Mouse (Mus musculus) forebrain, embryonic 16.5 days (tissue): ENCODE results near the gene Ifna1. TPM values are rescaled to one million over a fixed set of nuclear protein-coding genes. Genes with fewer than 3 reads are reported as not detected.
"Not testable (repeated sequence)": the region's sequence is repeated elsewhere in the genome, so short reads cannot be mapped to it uniquely, and the experiment has no call there.

Source experiments
- ATAC-seq: fragments of 200-750 bp; cut with Nextera tagmentation; 2 replicates; pipeline ENCODE4 v1.8.0; 2017; ENCODE audit warnings: mild to moderate bottlenecking, moderate library complexity
- H3K27ac ChIP-seq: fragments of 300-500 bp; sonication (generic); 2 replicates; pipeline ENCODE4 v1.5.1; 2014; ENCODE audit warnings: low read length, control low read depth
- H3K27me3 ChIP-seq: fragments of 300-500 bp; sonication (generic); replicated peaks from 2 replicates; pipeline ENCODE4 v1.6.1; 2014; ENCODE audit warnings: low read length; ENCODE audit not compliant: control insufficient read depth, insufficient read depth
- H3K36me3 ChIP-seq: fragments of 300-500 bp; sonication (generic); 2 replicates; pipeline ENCODE4 v1.6.1; 2014; ENCODE audit not compliant: control insufficient read depth, insufficient read depth
- H3K4me1 ChIP-seq: fragments of 300-500 bp; sonication (generic); replicated peaks from 2 replicates; pipeline ENCODE4 v1.6.1; 2014; ENCODE audit warnings: low read length; ENCODE audit not compliant: control insufficient read depth, insufficient read depth
- H3K4me2 ChIP-seq: fragments of 300-500 bp; sonication (generic); 2 replicates; pipeline ENCODE4 v1.6.1; 2014; ENCODE audit warnings: mild to moderate bottlenecking, low read length, control low read depth
- H3K4me3 ChIP-seq: fragments of 300-500 bp; sonication (generic); replicated peaks from 2 replicates; pipeline ENCODE4 v1.5.1; 2014; ENCODE audit warnings: mild to moderate bottlenecking, low read length, control low read depth
- H3K9ac ChIP-seq: fragments of 300-500 bp; sonication (generic); replicated peaks from 2 replicates; pipeline ENCODE4 v1.6.1; 2014; ENCODE audit warnings: low read depth, low read length, control low read depth
- H3K9me3 ChIP-seq: fragments of 300-500 bp; sonication (generic); 2 replicates; pipeline ENCODE4 v1.6.1; 2016; ENCODE audit warnings: low read length; ENCODE audit not compliant: control insufficient read depth
- WGBS: fragments of 180-500 bp; shearing (Covaris S2); extraction: QIAGEN DNeasy Blood & Tissue Kit; methylation state at CpG from one replicate; pipeline ENCODE4 v1.1.7; 2014; 5-methylcytosine and 5-hydroxymethylcytosine counted together
- polyA plus RNA-seq: library from polyadenylated mRNA; unstranded; fragments of >200 nt; fragmentation: Nextera tagmentation; extraction: Ambion mirVana; gene quantifications from 2 replicates; pipeline ENCODE4 v1.2.1, GENCODE M21; 2015

Ifna1 gene
- polyA plus RNA-seq = not detected in 2 replicates

DNA sequence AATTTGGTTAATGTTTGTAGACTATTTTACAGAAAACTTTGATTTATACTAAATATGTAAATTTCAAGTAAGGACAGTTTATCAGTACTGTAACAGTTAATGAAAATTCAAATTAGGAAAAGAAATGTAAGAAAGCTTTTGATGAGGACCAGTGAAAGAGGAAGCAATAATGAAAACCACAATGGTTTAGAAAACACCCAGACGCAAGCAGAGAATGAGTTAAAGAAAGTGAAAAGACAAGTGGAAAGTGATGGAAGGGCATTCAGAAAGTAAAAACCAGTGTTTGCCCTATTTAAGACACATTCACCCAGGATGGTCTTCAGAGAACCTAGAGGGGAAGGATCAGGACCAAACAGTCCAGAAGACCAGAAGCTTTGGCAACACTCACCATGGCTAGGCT lies at the start of gene Ifna1:
Gene Ifna1 (plus strand): TSS at position 390 of the 400 bp plus-strand sequence.
- Histone ChIP-seq H3K9me3 (no peaks in the 10 kb centered on the region), H3K27me3 (no peaks in the 10 kb centered on the region), H3K4me1 (peaks cover 5% of the 10 kb centered on the region), H3K4me3 (no peak within 1 kb of the TSS), H3K36me3 (no peaks in the 10 kb centered on the region), H3K9ac (no peak within 1 kb of the TSS), H3K4me2 (no peak within 1 kb of the TSS), H3K27ac (no peak within 1 kb of the TSS)
- WGBS = 33% methylated on average over 1 of the region's 1 CpGs
- ATAC-seq = no peak

DNA sequence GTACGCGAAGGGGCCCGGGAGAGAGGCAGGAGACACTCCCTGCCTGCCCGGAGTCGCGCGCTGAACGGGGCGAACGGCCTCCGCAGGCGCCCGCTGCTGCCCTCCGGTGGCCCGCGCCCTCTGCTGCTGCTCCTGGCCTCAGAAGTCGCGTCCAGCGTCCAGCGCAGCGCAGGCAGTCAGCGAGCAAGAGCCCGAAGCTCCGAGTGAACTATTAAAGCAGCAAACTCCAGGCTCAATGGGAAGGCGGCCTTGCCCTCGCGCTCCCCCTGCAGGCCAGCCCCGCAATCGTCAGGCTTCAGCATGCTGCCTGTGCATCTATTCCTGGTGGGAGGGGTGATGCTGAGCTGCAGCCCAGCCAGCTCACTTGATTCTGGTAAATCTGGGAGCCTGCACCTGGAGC lies 46.9 kb upstream of the Ifna1 start, which contains the start of gene Gm13287:
Gene Gm13287 (plus strand): TSS at position 301 of the 400 bp plus-strand sequence.
- H3K4me2 ChIP-seq, H3K4me1 ChIP-seq, H3K9ac ChIP-seq, H3K27ac ChIP-seq, H3K36me3 ChIP-seq, ATAC-seq, H3K27me3 ChIP-seq, H3K4me3 ChIP-seq, H3K9me3 ChIP-seq: not testable (repeated sequence)
- WGBS = no CpG with 5 or more reads among the region's 29 CpGs

DNA sequence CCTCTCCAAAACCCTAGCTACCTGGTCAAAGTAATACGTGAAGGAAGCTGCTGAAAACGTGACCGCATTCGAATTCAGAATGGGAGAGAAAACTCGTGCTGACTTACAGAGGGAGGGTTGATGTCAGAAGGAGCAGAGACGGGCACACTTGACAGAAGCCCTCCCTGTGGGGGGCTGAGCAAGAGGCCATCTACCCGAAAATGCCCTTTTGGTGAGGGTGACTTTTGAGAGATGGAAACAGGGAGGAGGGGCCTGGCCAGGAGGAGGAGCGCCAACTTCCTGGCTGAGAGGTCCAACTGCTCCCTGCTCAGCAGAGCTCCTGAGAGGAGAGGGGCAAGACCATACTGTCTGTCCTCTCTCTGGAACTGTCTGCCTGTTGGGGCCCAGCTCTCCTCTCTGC lies 44.7 kb upstream of the Ifna1 start, which contains the start of gene Gm13288:
Gene Gm13288 (plus strand): TSS at position 301 of the 400 bp plus-strand sequence.
- ATAC-seq, H3K4me1 ChIP-seq, H3K9me3 ChIP-seq, H3K9ac ChIP-seq, H3K27ac ChIP-seq, H3K27me3 ChIP-seq, H3K36me3 ChIP-seq: not testable (repeated sequence)
- 0 out of 2 replicates have a peak within 1 kb of the TSS, but pooled peaks have one; percentile 20 for H3K4me3 ChIP-seq
- H3K4me2 ChIP-seq = peak within 1 kb of the TSS; percentile 31; the same call in 1 of the 2 replicates
- no CpG with 5 or more reads among the region's 8 CpGs for WGBS

DNA sequence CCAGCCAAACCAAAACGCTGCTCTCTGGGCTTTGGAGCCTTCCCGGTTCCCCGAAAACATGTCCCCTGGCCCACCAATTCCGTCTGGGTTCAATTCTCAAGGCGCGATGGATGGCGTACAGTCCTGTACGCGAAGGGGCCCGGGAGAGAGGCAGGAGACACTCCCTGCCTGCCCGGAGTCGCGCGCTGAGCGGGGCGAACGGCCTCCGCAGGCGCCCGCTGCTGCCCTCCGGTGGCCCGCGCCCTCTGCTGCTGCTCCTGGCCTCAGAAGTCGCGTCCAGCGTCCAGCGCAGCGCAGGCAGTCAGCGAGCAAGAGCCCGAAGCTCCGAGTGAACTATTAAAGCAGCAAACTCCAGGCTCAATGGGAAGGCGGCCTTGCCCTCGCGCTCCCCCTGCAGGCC lies 44.1 kb upstream of the Ifna1 start:
- not testable (repeated sequence) for H3K9ac ChIP-seq, H3K27me3 ChIP-seq, H3K27ac ChIP-seq, H3K4me1 ChIP-seq, H3K36me3 ChIP-seq, H3K9me3 ChIP-seq, ATAC-seq
- Histone ChIP-seq H3K4me3 (0 out of 2 replicates have a peak overlapping the region, but pooled peaks have one; percentile 20), H3K4me2 (peak overlapping the region; percentile 31; the same call in 1 of the 2 replicates)
- WGBS = 0% methylated on average over 12 of the region's 34 CpGs

DNA sequence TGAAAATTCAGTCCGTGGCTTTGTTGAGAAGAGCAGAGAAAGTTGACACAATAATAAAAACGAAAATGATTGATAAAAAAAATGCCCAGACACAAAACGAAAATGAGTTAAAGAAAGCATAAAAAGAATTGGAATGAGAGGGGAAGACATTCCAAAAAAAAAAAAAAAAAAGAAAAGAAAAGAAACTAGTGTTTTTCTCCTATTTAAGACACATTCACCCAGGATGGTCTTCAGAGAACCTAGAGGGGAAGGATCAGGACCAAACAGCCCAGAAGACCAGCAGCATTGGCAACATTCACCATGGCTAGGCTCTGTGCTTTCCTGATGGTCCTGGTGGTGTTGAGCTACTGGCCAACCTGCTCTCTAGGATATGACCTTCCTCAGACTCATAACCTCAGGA lies 34.0 kb upstream of the Ifna1 start, which contains the start of gene Ifna7:
Gene Ifna7 (plus strand): TSS at position 301 of the 400 bp plus-strand sequence.
- H3K36me3 ChIP-seq = no peaks in the 10 kb centered on the region
- no peak within 1 kb of the TSS for H3K9ac ChIP-seq
- no peak for ATAC-seq
- H3K9me3 ChIP-seq = no peaks in the 10 kb centered on the region
- no peaks in the 10 kb centered on the region for H3K4me1 ChIP-seq
- H3K27ac ChIP-seq = no peak within 1 kb of the TSS
- WGBS = 73% methylated on average over 3 of the region's 3 CpGs
- H3K4me2 ChIP-seq = no peak within 1 kb of the TSS
- H3K27me3 ChIP-seq = no peaks in the 10 kb centered on the region
- no peak within 1 kb of the TSS for H3K4me3 ChIP-seq

DNA sequence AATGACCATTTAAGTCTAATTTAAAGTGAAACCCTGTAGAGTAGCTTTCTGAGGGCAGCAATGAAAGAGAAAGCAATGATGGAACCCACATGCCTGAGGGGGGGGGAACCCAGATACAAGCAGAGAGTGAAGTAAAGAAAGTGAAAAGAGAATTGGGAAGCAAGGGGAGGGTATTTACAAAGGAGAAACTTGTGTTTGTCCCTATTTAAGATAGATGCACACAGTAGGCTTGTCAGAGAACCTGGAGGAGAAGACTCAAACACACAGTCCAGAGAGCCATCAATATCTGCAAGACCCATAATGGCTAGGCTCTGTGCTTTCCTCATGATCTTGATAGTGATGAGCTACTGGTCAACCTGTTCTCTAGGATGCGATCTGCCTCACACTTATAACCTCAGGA lies 30.2 kb upstream of the Ifna1 start, which contains the start of gene Ifna11:
Gene Ifna11 (plus strand): TSS at position 301 of the 400 bp plus-strand sequence.
- Histone ChIP-seq H3K4me3 (no peak within 1 kb of the TSS), H3K4me1 (no peaks in the 10 kb centered on the region), H3K9me3 (no peaks in the 10 kb centered on the region), H3K27me3 (no peaks in the 10 kb centered on the region), H3K36me3 (no peaks in the 10 kb centered on the region), H3K4me2 (no peak within 1 kb of the TSS), H3K27ac (no peak within 1 kb of the TSS), H3K9ac (no peak within 1 kb of the TSS)
- no peak for ATAC-seq
- 86% methylated on average over 1 of the region's 1 CpGs for WGBS

DNA sequence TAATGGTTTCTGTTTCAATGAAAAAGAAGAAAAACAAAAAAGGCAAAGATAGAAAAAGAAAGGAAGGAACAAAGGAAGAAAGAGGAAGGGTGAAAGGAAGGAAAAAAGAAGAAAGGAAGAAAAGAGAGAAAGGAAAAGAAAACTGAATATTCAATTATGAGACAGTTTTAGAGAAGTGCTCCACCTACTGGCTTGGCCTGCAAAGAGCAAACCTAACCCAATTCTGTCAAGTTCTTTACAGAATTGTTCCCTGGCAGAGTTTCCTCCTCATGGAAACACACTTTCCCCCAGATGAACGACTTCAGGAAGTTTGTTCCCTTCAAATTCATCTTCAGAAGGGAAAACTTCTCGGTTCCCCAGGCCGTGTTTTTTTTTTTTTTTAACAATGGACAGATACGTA lies 26.9 kb upstream of the Ifna1 start:
- H3K4me2 ChIP-seq = no peak overlapping the region
- H3K27ac ChIP-seq = no peak overlapping the region
- no peak for ATAC-seq
- no peaks in the 10 kb centered on the region for H3K36me3 ChIP-seq
- no peaks in the 10 kb centered on the region for H3K27me3 ChIP-seq
- H3K4me1 ChIP-seq = no peaks in the 10 kb centered on the region
- H3K9ac ChIP-seq = no peak overlapping the region
- H3K9me3 ChIP-seq = no peaks in the 10 kb centered on the region
- 23% methylated on average over 4 of the region's 4 CpGs for WGBS
- no peak overlapping the region for H3K4me3 ChIP-seq

DNA sequence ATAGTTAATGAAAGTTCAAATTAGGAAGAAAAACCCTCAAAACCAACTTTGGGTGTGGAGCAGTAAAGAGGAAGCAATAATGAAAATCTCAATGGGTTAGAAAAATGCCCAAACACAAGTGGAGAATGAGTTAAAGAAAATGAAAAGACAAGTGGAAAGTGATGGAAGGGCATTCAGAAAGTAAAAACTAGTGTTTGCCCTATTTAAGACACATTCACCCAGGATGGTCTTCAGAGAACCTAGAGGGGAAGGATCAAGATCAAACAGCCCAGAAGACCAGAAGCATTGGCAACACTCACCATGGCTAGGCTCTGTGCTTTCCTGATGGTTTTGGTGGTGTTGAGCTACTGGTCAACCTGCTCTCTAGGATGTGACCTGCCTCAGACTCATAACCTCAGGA lies 22.8 kb upstream of the Ifna1 start, which contains the start of gene Ifna6:
Gene Ifna6 (plus strand): TSS at position 301 of the 400 bp plus-strand sequence.
- not testable (repeated sequence) for ATAC-seq, H3K9ac ChIP-seq, H3K27ac ChIP-seq, H3K4me2 ChIP-seq, H3K4me3 ChIP-seq, H3K36me3 ChIP-seq, H3K9me3 ChIP-seq, H3K4me1 ChIP-seq, H3K27me3 ChIP-seq

DNA sequence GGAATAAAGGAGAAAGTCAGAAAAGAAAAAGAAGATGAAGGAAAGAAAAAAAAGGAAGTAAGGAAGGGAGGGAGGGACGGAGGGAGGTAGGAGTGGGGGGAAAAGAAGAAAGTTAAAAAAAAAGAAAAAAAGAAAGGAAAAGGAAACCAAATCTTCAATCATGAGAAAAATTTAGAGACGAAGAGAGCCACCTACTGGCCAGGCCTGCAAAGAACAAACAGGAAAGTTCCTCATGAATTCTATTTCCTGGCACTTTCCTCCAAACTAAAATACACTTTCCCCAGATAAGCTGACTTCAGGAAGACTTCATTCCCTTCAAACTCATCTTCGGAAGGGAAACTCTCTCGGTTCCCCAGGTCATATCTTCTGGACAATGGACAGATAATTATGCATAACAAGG lies 19.4 kb upstream of the Ifna1 start:
- H3K4me2 ChIP-seq = no peak overlapping the region
- H3K9me3 ChIP-seq = no peaks in the 10 kb centered on the region
- ATAC-seq = no peak
- H3K27ac ChIP-seq = no peak overlapping the region
- no peak overlapping the region for H3K4me3 ChIP-seq
- H3K9ac ChIP-seq = no peak overlapping the region
- H3K27me3 ChIP-seq = no peaks in the 10 kb centered on the region
- WGBS = 29% methylated on average over 4 of the region's 4 CpGs
- no peaks in the 10 kb centered on the region for H3K4me1 ChIP-seq
- no peaks in the 10 kb centered on the region for H3K36me3 ChIP-seq

DNA sequence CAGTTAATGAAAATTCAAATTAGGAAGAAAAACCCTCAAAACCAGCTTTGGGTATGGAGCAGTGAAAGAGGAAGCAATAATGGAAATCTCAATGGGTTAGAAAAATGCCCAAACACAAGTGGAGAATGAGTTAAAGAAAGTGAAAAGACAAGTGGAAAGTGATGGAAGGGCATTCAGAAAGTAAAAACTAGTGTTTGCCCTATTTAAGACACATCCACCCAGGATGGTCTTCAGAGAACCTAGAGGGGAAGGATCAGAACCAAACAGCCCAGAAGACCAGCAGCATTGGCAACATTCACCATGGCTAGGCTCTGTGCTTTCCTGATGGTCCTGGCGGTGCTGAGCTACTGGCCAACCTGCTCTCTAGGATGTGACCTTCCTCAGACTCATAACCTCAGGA lies 14.7 kb upstream of the Ifna1 start, which contains the start of gene Ifna5:
Gene Ifna5 (plus strand): TSS at position 301 of the 400 bp plus-strand sequence.
- H3K27me3 ChIP-seq, H3K9me3 ChIP-seq, ATAC-seq, H3K36me3 ChIP-seq, H3K4me2 ChIP-seq, H3K4me3 ChIP-seq, H3K4me1 ChIP-seq, H3K9ac ChIP-seq, H3K27ac ChIP-seq: not testable (repeated sequence)
- 78% methylated on average over 1 of the region's 1 CpGs for WGBS
